Mouse (Mus musculus) left cerebral cortex, postnatal 36 days (tissue): ENCODE results near the gene Rmnd5a. TPM values are rescaled to one million over a fixed set of nuclear protein-coding genes. Genes with fewer than 3 reads are reported as not detected.

Experiments used
- total RNA-seq, 2 experiments: library from RNA; stranded (reverse); gene quantifications; 2 replicates each; pipeline ENCODE4 v1.2.3; 2021

Gene Rmnd5a
- total RNA-seq, 2 experiments from 2014 or later, result 91.4 to 98.7 TPM

Other genes starting within 250 kb of the Rmnd5a start
- not detected for gene Fabp1, start 240.8 kb downstream of the Rmnd5a start, total RNA-seq
- gene Krcc1, start 169.0 kb downstream of the Rmnd5a start, total RNA-seq, result 10 to 100 TPM; 14.1 to 15.2 TPM
- 1 to 10 TPM; 1.3 to 1.4 TPM for gene Smyd1, start 118.4 kb downstream of the Rmnd5a start, total RNA-seq
- not detected for gene Cd8b1, start 117.8 kb downstream of the Rmnd5a start, total RNA-seq
- gene Cd8a, start 67.2 kb downstream of the Rmnd5a start, total RNA-seq, result not detected
- 10 to 100 TPM; 51.0 to 51.4 TPM for gene Rnf103, start 53.3 kb upstream of the Rmnd5a start, total RNA-seq
- 100 to 1,000 TPM; 105 to 109 TPM for gene Chmp3, start 103.2 kb upstream of the Rmnd5a start, total RNA-seq
- 10 to 100 TPM; 37.7 to 60.2 TPM for gene Kdm3a, start 192.4 kb upstream of the Rmnd5a start, total RNA-seq